Mouse (Mus musculus): ENCODE measurements around the gene Olfr1412. TPM values are rescaled to one million over a fixed set of nuclear protein-coding genes. Genes with fewer than 3 reads are reported as not detected.

Olfr1412 gene
- total and polyA plus RNA-seq, 3 experiments: 0.16 TPM; not detected in 2

- peaks cover 61% of the 10 kb centered on the region for H3K36me3 ChIP-seq (replicated peaks)
- no peak overlapping the region for H3K4me3 ChIP-seq (ENCODE audit: low read depth, low read length)
- TF ChIP-seq GATA1 (IDR thresholded peaks at IDR 0.05; ENCODE audit: borderline replicate concordance, low read length): no peak
- no peak for TF ChIP-seq CTCF (IDR thresholded peaks at IDR 0.05; ENCODE audit: low read depth, low read length)
- TF ChIP-seq TAL1 (conservative IDR thresholded peaks at IDR 0.05; ENCODE audit: low read depth, low read length): no peak
- TF ChIP-seq POLR2AphosphoS5 (IDR thresholded peaks at IDR 0.05; ENCODE audit: insufficient replicate concordance, low read depth, low read length): no peak
- no peak for TF ChIP-seq GATA2 (IDR thresholded peaks at IDR 0.05; ENCODE audit: borderline replicate concordance, low read depth, low read length)
- no peak for ATAC-seq (ENCODE audit: extremely low read depth, insufficient number of reproducible peaks, low FRiP score, poor library complexity, severe bottlenecking)
- no peaks in the 10 kb centered on the region for H3K9me3 ChIP-seq (replicated peaks)
- no peaks in the 10 kb centered on the region for H3K27me3 ChIP-seq (ENCODE audit: insufficient read depth, low read length)
- H3K4me1 ChIP-seq (ENCODE audit: insufficient read depth, low read depth, low read length): peaks cover 45% of the 10 kb centered on the region
- no peak for DNase-seq (ENCODE audit: low spot score)
These were observed 52.6 kb downstream of the Olfr1412 start for GRCm38 (mm10) chr1:92638181-92638580.

GRCm38 (mm10) chr1:92638736-92639135 lies 53.2 kb downstream of the Olfr1412 start:
- Histone ChIP-seq H3K4me3 (ENCODE audit: low read depth, low read length) (no peak overlapping the region), H3K36me3 (replicated peaks) (peaks cover 61% of the 10 kb centered on the region), H3K4me1 (ENCODE audit: insufficient read depth, low read depth, low read length) (peaks cover 51% of the 10 kb centered on the region), H3K27me3 (ENCODE audit: insufficient read depth, low read length) (no peaks in the 10 kb centered on the region; the same call in 1 of the 2 replicates), H3K9me3 (replicated peaks) (no peaks in the 10 kb centered on the region)
- ATAC-seq (ENCODE audit: extremely low read depth, insufficient number of reproducible peaks, low FRiP score, poor library complexity, severe bottlenecking) (no peak), DNase-seq (ENCODE audit: low spot score) (no peak)
- TF ChIP-seq CTCF (IDR thresholded peaks at IDR 0.05; ENCODE audit: low read depth, low read length) (no peak), POLR2AphosphoS5 (IDR thresholded peaks at IDR 0.05; ENCODE audit: insufficient replicate concordance, low read depth, low read length) (no peak), GATA2 (IDR thresholded peaks at IDR 0.05; ENCODE audit: borderline replicate concordance, low read depth, low read length) (no peak), TAL1 (conservative IDR thresholded peaks at IDR 0.05; ENCODE audit: low read depth, low read length) (no peak)

- no peak for ATAC-seq (ENCODE audit: extremely low read depth, insufficient number of reproducible peaks, low FRiP score, poor library complexity, severe bottlenecking)
- Histone ChIP-seq H3K27me3 (ENCODE audit: insufficient read depth, low read length) (peaks cover 7% of the 10 kb centered on the region), H3K4me3 (ENCODE audit: low read depth, low read length) (peak overlapping the region; percentile 80; the same call in 1 of the 2 replicates), H3K4me1 (ENCODE audit: insufficient read depth, low read depth, low read length) (peaks cover 55% of the 10 kb centered on the region), H3K9me3 (replicated peaks) (no peaks in the 10 kb centered on the region), H3K36me3 (replicated peaks) (peaks cover 52% of the 10 kb centered on the region)
- DNase-seq (ENCODE audit: low spot score): no peak
- TF ChIP-seq TAL1 (conservative IDR thresholded peaks at IDR 0.05; ENCODE audit: low read depth, low read length) (no peak), CTCF (IDR thresholded peaks at IDR 0.05; ENCODE audit: low read depth, low read length) (no peak)
These were observed 54.8 kb downstream of the Olfr1412 start for GRCm38 (mm10) chr1:92640393-92640792.

Other genes starting within 250 kb of the Olfr1412 start
- 287 and 291 TPM in 2 replicates for gene Ndufa10, start 111.9 kb upstream of the Olfr1412 start, total RNA-seq (2014; fragmentation: Nextera tagmentation)
- gene Ndufa10, start 111.9 kb upstream of the Olfr1412 start, total RNA-seq (2017): 170 and 195 TPM in 2 replicates
- gene Ndufa10, start 111.9 kb upstream of the Olfr1412 start, polyA plus RNA-seq (2012): 68.6 and 81.3 TPM in 2 replicates
- gene Olfr1416, start 100.7 kb upstream of the Olfr1412 start, total RNA-seq (2014; fragmentation: Nextera tagmentation): not detected in 2 replicates
- gene Olfr1416, start 100.7 kb upstream of the Olfr1412 start, total RNA-seq (2017): 0.16 and 0.17 TPM in 2 replicates
- gene Olfr1416, start 100.7 kb upstream of the Olfr1412 start, polyA plus RNA-seq (2012): not detected in 2 replicates
- not detected in 2 replicates for gene Olfr1415, start 89.7 kb upstream of the Olfr1412 start, total RNA-seq (2014; fragmentation: Nextera tagmentation)
- gene Olfr1415, start 89.7 kb upstream of the Olfr1412 start, total RNA-seq (2017): 0.06 and 0.38 TPM in 2 replicates
- not detected in 2 replicates for gene Olfr1415, start 89.7 kb upstream of the Olfr1412 start, polyA plus RNA-seq (2012)
- gene Olfr1414, start 67.1 kb upstream of the Olfr1412 start, total RNA-seq (2014; fragmentation: Nextera tagmentation): not detected in 2 replicates
- 0.06 and 0.22 TPM in 2 replicates for gene Olfr1414, start 67.1 kb upstream of the Olfr1412 start, total RNA-seq (2017)
- gene Olfr1414, start 67.1 kb upstream of the Olfr1412 start, polyA plus RNA-seq (2012): not detected in 2 replicates
- gene Olfr1413, start 14.5 kb upstream of the Olfr1412 start, total RNA-seq (2014; fragmentation: Nextera tagmentation): not detected in 2 replicates
- 0.29 TPM in 1 of 2 replicates, not detected in the other for gene Olfr1413, start 14.5 kb upstream of the Olfr1412 start, total RNA-seq (2017)
- 0.06 TPM in 1 of 2 replicates, not detected in the other for gene Olfr1413, start 14.5 kb upstream of the Olfr1412 start, polyA plus RNA-seq (2012)
- not detected in 2 replicates for gene Olfr1411, start 8.6 kb downstream of the Olfr1412 start, total RNA-seq (2014; fragmentation: Nextera tagmentation)
- 0.35 TPM in 1 of 2 replicates, not detected in the other for gene Olfr1411, start 8.6 kb downstream of the Olfr1412 start, total RNA-seq (2017)
- gene Olfr1411, start 8.6 kb downstream of the Olfr1412 start, polyA plus RNA-seq (2012): not detected in 2 replicates
- gene Olfr1410, start 20.0 kb downstream of the Olfr1412 start, total RNA-seq (2014; fragmentation: Nextera tagmentation): not detected in 2 replicates
- gene Olfr1410, start 20.0 kb downstream of the Olfr1412 start, total RNA-seq (2017): 0.06 and 0.22 TPM in 2 replicates
- not detected in 2 replicates for gene Olfr1410, start 20.0 kb downstream of the Olfr1412 start, polyA plus RNA-seq (2012)
- gene Olfr12, start 32.0 kb downstream of the Olfr1412 start, total RNA-seq (2014; fragmentation: Nextera tagmentation): not detected in 2 replicates
- gene Olfr12, start 32.0 kb downstream of the Olfr1412 start, total RNA-seq (2017): 0.12 and 0.16 TPM in 2 replicates
- gene Olfr12, start 32.0 kb downstream of the Olfr1412 start, polyA plus RNA-seq (2012): not detected in 2 replicates
- gene Cops9, start 56.2 kb downstream of the Olfr1412 start, total RNA-seq (2014; fragmentation: Nextera tagmentation): 114 and 153 TPM in 2 replicates
- gene Cops9, start 56.2 kb downstream of the Olfr1412 start, total RNA-seq (2017): 415 and 435 TPM in 2 replicates
- gene Cops9, start 56.2 kb downstream of the Olfr1412 start, polyA plus RNA-seq (2012): 123 and 130 TPM in 2 replicates
- gene Otos, start 63.1 kb downstream of the Olfr1412 start, total RNA-seq (2014; fragmentation: Nextera tagmentation): not detected in 2 replicates
- gene Otos, start 63.1 kb downstream of the Olfr1412 start, total RNA-seq (2017): 0.12 and 0.66 TPM in 2 replicates
- gene Otos, start 63.1 kb downstream of the Olfr1412 start, polyA plus RNA-seq (2012): 0.07 TPM in 1 of 2 replicates, not detected in the other
- not detected in 2 replicates for gene Gpc1, start 245.9 kb downstream of the Olfr1412 start, total RNA-seq (2014; fragmentation: Nextera tagmentation)
- 0.22 and 0.41 TPM in 2 replicates for gene Gpc1, start 245.9 kb downstream of the Olfr1412 start, total RNA-seq (2017)
- 0.02 TPM in 1 of 2 replicates, not detected in the other for gene Gpc1, start 245.9 kb downstream of the Olfr1412 start, polyA plus RNA-seq (2012)

Data from G1E (cell line).